Mouse (Mus musculus) lung, adult 18-20 months (tissue): ENCODE measurements around the gene Strn.
"Not testable (repeated sequence)": the region's sequence is repeated elsewhere in the genome, so short reads cannot be mapped to it uniquely, and the experiment has no call there.

ENCODE experiments used
- DNase-seq, 2 experiments: peaks; one replicate each; pipeline ENCODE4 v3.0.0; 2022; ENCODE audit warnings: mixed read lengths in 2 of 2

The Strn gene

DNA sequence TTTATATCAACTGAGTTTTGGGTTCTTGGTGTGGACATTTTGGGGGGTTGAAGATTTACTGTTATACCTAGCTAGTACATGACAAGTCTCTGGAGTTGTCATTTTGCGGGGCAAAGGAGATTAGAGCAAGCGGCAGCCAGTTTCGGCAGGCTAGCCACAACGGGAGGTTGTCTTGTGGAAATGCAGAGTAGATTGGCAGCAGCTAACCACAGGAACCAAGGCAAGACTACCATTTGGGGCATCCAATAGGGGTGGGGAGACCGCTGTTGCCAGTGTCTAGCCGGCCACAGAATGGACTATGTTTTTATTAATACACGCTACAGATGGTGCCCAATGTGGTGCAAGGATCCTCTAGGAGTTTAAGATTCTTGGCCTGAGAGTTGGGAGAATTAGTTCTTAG lies 28.6 kb downstream of the Strn start:
- DNase-seq, result no peak

DNA sequence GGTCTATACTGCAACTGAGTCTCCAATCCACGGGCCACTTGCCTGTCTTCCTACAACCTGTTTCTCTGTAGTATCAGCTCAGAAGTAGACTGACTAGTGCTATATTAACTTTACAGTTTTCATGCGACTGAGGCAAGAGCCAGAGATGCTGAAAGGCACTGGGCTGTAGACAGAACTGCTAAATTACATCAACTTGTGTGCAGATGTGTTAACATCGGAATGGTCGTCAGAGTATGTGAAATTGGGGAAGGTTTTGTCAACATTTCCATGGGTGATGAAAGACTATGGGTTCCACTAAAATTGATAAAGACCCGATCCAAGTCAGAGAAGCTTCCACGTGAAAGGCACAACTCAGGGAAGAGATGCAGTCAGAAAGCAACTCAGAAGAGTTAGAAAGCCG lies 34.0 kb downstream of the Strn start:
- no peak for DNase-seq

DNA sequence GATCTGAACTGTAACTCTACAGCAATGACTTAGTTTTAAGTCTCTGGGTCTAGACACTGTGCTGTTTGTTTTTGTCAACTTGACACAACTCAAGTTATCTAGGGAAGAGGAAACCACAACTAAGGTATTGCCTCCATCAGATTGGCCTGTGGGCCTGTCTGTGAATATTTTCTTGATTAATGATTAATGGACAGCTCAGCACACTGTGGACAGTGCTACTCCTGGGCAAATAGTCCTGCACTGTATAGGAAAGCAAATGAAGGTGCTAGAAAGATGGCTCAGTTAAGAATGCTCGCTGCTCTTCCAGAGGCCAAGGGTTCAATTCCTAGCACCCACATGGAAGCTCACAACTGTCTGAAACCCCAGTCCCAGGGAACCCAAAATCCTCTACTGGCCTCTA lies 38.0 kb downstream of the Strn start:
- no peak for DNase-seq

DNA sequence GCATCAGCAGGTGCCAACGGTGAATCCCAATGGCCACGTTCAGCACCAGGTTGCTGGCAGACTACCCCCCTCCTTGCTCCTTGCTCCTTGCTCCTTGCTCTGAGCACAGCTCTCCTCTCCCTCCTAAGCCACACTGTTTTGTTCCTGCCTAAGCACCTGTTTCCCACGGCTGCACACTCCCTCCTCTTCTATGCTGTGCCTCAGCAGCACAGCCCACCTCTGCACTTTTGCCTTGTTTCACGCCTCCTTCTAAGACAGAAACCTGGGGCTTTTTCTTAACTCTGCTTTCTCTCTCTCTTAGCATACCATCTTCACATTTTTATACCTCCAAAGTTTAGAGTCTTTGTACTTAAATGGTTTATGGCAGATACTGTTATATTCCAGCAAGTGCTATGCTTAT lies 39.5 kb downstream of the Strn start:
- DNase-seq, result no peak

DNA sequence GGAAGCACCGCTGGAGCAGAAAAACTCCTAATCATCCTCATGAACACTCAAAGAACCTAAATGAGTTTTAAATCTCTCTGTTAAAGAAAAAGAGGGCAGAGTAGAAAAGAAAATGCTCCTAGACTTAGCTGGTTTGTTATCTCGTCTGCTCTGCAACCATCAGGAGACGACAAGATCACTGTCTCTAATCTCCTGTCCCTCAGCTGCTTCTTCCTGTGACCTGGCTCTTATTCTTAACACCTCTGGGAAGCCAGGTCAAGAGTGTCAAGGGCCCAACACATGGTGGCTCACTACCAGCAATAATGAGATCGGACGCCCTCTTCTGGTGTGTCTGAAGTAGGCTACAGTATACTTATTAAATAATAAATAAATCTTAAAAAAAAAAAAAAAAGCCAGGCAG lies 40.1 kb downstream of the Strn start:
- DNase-seq, result no peak

DNA sequence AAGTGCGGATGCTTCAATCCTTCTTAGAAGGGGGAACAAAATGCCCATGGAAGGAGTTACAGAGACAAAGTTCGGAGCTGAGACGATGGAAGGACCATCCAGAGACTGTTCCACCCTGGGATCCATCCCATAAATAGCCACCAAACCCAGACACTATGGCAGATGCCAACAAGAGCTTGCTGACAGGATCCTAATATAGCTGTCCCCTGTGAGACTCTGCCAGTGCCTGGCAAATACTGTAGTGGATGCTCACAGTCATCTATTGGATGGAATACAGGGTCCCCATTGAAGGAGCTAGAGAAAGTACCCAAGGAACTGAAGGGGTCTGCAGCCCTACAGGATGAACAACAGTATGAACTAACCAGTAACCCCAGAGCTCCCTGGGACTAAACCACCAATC lies 47.8 kb downstream of the Strn start:
- not testable (repeated sequence) for DNase-seq

DNA sequence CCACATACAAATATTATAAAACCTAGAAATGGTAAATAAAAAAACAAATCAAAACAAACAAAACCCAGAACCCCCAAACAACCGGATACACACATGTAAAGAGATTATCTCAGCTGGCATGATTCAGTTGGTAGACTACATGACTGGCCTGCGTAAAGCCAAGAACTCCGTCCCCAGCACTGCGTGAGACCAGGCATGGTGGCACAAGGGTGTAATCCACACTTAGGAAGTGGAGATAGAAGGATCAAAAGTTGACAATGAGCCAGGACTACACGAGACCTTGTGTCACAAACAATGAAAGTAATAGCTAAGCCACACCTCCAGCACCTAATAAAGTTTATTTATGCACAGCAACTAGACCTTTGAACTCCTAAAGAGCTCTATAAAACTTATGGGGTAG lies 49.0 kb downstream of the Strn start:
- DNase-seq, result no peak

DNA sequence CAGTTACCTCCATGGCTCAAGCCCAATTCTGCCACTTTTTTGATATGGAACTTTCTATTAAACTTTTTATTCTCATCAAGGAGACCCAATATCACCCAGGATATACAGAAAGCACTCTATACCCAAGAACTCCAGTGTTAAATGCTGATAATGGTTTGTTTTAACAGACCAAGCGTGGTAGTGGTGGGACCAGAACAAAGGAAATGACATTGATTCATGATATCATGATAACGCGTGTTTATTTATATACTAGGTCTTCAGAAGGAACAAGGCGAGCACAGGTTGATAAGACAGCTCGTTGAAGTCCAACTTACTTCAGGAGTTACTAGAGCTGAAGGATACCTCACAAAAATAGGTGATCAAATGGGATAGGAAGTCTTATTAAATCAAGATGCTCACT lies 52.0 kb downstream of the Strn start:
- no peak for DNase-seq

DNA sequence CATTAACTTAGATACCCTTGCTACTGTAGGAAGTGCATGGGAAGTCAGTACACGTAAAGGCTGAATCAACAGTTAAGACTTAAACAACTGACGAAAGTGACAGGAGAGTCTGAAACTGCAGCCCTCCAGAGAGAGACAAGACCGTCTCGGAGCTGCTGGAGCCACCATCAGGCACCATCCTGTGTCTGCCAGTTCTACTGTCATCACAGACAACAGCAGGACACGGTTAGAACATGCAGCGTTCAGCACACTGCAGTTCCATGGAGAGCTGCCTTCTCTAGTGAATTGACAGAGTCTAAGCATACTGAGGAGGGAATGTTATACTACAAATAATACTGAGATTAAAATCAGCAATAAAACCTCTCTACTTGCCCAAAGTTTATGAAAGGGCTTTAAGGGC lies 54.6 kb downstream of the Strn start:
- no peak for DNase-seq

DNA sequence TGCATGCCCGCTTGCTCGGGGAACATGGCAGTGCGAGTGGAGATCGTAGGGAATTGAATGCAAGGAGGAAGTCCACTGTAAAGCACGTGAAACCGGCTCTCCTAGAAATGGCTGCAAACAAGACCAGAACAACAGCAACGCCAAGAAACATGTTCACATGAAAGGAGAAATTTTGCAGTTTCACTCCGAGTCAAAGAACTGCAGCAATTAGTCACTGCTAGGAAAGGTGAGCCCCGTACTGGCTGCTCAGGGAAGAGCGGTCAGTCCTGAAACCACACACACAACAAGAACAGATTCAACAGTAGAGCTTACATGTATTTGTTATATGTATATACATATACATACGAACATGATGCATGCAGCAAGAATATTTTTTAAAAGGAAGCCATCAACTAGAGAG lies 57.5 kb downstream of the Strn start:
- no peak for DNase-seq

DNA sequence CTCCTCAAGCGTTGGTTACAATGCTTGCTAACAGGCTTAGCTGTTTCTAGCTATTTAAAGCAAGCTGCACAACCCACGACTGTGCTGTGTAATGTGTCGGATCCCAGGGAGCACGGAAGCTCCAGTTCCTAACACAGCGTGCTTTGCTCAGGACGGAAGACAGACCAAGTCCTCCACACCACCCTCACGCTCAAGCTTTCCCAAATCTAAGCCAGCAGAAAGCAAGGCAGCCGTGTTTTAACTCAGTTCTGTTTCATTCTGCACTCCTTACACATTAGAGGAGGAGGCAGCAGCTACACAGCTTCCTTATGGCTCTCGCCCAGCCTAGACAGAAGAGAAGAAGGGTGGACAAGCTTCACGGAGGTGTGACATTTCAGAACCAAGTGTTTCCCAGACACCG lies 60.2 kb downstream of the Strn start:
- no peak for DNase-seq

DNA sequence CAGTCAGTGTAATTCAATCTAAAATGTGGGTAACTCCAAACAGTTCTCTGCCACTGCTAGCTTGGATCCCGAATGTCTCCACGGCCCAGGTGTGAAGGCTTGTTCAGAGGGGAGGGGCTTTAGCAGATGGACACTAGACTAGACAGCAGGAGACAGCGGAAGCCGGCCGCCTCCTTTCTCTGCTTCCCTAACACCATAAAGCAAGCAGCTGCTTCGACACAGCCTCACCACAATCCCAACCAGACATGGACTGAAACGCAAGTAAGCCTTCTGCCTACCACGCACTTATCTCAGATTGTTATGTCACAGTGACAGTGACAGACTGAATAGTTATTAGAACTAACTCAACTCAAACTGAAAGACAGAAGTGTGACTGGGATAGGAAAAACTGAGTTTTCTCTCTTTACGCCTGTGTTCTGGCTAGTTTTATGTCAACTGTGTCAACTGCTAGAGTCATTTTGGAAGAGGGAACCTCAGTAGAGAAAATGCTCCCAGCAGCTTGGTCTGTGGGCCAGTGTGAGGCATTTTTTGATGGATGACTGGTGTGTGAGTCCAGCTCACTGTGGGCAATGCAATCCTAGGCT lies 71.9 kb downstream of the Strn start:
- no peak for DNase-seq

DNA sequence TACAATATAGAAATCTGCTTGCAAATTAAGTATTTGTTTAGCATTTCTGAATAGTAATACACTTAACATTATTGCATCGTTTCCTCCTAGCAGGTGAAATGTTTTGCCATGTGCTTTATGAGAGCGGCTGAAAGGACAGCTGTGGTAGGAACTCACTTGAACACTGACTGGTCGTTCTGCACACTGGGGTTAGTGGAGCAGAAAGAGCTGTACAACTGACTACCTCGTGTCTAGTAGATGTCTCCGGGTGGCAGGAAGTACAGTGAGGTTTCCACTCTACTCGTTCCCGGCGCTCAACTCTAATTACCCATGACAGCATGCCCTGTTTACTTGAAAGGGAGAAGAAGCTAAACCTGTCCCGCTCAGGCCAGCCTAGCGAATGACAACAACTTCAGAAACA lies 82.2 kb downstream of the Strn start:
- no peak for DNase-seq

DNA sequence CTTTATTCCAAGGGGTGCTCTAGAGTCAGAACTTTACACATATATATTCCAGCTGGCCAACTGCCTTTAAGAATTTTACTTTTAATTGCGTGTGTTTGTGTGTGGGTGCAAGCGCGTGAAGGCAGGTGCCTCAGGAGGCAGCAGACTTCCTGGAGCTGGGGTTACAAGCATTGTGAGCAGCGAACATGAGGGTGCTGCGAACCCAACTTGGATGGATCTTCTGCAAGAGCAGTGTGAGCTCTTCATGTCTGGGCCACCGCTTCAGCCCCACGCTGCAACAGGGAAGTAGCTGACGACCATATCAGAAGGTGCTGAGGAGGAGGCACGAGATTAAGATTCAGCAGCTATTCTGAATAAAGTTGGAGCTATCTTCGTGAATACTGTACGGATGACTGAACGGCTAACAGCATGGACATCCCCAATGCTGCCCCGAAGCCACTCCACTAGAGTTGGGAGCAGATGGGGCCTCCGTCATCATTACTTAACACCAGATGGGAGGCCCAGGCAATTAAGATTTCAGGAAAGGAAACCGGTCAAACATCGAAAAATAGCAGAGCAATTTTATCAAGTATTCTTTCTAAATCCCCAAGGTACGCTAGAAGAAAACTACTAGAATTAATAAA lies 93.0 kb downstream of the Strn start:
- no peak for DNase-seq

DNA sequence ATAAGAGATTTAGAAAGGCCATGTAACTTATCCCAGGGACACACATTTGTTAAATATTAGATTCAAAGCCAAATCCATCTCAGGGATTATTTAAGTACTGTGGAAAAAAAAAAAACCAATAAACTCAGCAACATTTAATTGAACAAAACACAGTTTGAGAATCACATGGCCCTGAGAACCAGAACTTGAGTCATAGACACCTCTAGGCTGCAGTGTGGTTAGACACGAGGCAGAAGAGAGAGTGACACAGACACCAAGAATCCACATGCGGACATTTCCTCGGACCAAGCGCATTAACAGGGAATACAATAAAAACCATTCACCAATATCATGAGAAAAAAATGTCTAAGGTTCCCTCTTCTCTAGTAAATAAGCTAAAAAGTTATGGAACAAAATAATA lies 94.7 kb downstream of the Strn start:
- DNase-seq, result no peak

DNA sequence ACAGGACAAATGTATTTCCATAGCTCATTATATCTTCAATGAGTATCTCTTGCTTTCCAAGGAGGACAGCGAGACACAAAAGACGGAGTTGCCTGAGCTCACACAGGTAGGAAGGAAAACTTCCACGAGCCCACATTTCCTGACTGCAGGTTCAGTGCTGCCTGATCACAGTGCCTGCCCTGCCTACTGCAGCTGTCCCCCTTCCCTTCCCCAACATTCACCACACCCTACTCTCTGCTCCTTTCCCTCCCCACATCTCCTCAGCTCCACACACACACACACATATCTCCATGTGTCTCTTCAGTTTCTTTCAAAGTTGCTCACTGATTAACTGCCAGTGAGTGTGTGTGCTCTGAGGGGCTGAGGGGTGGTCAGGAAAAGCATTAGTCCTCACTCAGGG lies 96.6 kb downstream of the Strn start:
- no peak for DNase-seq

DNA sequence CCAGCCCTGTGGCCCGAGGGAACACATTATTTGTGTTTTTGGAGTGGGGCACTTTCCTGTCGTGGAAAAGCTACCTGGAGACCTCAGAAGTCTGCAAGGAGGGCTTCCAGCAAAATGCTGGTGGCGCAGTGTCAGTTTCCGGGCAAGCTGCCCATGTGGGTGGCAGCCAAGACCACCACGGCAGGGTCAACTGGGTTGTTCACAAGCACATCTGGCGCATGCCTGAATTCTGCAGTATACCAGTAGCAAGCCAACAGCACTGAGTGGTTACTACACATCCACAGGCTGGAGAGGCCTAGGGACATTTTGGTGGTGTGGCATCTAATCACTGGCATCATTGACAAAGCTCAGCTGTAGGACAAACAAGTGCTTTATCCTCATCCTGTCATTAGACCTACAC lies 97.9 kb downstream of the Strn start:
- no peak for DNase-seq

DNA sequence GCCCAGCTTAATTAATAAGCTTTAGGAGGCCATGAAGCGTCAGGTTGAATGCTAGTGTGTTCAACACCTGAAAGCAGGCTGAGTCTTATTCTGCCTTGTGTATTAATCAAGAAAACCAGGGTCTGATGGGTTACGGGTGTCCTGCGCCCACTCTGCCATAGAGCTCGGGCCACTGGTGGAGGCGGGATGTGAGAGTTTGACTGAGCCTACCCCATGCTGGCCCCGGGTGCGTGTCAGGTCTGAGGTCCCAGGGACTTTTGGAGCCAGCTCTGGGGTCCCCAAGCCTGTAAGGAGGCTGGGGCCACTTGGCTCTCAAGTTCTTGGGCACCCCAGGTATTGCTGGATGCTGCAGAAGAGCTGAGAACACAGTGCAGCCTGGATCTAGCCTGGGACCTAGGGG lies 99.9 kb downstream of the Strn start:
- DNase-seq, result no peak

DNA sequence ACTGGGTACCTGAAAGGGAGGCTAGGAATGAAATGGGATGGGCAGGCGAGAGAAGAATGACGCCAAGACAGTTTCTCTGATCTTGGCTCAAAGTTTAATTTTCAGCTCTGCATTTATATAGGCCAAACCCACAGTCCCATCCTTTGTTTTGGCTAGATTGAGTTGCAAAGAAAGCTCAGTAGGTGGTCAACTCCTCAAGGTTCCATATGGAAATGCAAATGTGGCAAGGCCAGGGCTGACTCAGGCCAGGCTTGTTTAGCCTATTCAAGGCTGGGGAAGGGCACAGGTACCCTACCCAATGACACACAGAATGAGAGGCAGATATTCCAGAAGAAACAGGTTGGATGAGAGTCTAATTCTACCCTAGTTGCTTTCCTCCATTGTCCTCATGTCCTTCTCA lies 101.4 kb downstream of the Strn start:
- no peak for DNase-seq

DNA sequence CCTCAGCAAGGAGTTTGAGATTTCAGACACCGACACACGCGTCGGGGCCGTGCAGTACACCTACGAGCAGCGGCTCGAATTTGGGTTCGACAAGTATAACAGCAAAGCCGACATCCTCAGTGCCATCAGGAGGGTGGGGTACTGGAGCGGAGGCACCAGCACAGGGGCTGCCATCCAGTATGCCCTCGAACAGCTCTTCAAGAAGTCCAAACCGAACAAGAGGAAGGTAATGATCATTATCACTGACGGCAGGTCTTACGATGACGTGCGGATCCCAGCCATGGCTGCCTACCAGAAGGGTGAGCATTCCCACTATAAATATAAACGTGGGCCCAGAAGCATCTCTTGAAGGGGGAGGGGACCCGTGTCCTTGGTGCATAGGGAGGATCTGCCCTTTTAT lies 112.1 kb downstream of the Strn start:
- DNase-seq, result no peak

DNA sequence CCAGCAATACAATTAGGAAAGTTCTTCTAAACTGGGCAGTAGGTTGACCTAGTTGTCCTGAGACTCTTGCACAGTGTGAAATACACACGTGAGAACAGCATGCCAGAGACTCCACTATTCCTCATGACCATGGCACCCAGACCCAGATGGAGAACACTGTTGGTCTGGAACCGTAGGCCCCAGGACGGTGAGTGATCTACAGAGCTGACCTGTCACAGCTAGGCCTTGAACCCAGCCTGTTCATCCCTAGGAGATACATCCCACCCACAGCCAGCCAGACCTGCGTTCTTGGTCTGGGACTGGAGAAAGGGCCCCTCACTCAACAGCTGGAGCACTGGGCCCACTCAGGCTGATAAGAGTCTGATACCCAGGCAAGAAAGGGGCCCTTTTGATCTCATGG lies 115.1 kb downstream of the Strn start:
- DNase-seq, result no peak

DNA sequence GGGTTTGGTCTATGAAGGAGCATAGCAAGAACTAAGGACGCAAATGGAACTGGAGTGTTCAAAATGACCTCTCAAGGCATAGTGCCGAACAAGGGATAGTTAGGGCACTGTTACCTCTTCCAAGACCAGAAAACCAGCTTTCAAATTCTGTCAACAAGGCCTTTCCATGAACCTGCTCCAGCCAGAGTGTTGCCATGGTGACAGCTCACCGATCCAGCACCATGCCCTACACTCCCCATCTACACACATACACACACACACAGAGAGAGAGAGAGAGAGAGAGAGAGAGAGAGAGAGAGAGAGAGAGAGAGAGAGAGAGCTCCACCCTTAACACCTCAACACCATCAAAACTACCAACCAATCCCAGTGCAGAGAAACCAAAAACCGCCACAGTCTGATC lies 116.3 kb downstream of the Strn start:
- no peak for DNase-seq

DNA sequence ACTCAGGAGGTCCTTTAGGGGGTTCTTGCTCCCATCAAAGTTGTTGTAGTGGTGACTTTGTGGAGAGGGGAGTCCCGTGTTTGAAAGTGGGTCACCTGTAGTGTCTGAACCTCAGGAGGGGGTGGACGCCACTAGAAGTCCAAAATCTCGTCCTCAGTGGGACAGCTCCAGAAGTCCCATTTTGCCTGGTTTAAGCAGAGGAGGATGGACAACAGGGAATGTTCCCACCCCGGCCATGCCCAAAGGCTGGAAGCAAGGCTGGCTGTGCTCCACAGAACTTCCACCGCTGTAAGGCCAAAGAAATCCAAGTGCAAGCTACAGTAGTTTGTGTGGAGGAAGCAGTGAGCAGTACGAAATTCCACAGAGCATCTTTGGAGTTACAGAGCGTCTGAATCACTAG lies 117.0 kb downstream of the Strn start:
- no peak for DNase-seq

DNA sequence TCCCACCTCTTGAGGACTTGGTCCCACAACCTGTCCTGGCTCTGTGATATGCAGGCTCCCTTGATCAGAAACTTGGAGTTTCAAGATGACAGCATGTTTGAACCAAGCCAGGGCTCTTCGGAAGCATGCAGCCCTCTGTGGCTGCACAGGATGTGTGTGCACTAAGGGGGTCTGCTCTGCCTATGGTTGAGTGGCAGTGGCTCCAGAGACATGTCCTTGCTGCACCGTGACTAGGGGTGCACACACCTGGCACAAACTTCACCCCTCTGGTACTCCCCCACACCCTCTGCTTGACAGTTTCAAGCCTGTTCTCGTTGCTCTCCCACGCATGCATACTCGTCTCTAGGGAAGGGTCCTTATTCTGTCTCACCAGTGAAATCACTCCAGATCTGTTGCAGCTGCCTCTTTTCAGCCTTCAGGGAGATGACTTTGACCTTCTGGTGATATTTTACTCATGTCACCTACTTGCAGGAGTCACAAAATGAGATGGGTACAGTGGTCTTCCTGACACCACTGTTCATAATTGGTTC lies 118.8 kb downstream of the Strn start:
- DNase-seq, result no peak

DNA sequence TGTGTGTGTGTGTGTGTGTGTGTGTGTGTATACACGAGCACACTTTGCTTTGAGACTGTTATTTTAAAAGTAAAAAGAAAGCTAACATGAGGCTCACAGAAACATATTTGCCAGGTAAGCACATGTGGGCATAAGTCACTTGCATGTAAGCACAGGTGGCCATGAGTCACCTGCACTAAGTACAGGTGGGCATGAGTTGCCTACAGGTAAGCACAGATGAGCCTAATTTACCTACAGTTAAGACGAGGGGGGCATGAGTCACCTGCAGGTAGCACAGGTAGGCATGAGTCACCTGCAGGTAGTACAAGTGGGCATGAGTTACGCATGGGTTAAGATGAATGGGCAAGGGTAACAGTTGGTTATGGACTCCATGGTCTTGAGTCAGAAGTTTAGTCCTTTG lies 121.9 kb downstream of the Strn start:
- DNase-seq, result no peak
